Mouse (Mus musculus) cerebellum, adult 9-10 months (tissue): ENCODE measurements around the gene Ppp2r5b.

Experiments used
- DNase-seq: peaks from one replicate; pipeline ENCODE4 v3.0.0; 2022

Gene Ppp2r5b

GRCm38 (mm10) chr19:6233647-6234046 lies 2.0 kb downstream of the Ppp2r5b start:
- peak; percentile 52 for DNase-seq

- peak; percentile 44 for DNase-seq
Observed at GRCm38 (mm10) chr19:6231036-6231435, 4.6 kb downstream of the Ppp2r5b start.

GRCm38 (mm10) chr19:6230411-6230810 lies 5.3 kb downstream of the Ppp2r5b start:
- DNase-seq = peak; percentile 64

- peak; percentile 41 for DNase-seq
Observed at GRCm38 (mm10) chr19:6227864-6228263, 7.8 kb downstream of the Ppp2r5b start.

GRCm38 (mm10) chr19:6226763-6227162 lies 8.9 kb downstream of the Ppp2r5b start:
- peak; percentile 24 for DNase-seq

GRCm38 (mm10) chr19:6226135-6226534 lies 9.5 kb downstream of the Ppp2r5b start, which contains the start of gene Gpha2:
Gene Gpha2, plus strand, starts transcription at chr19:6226380.
- DNase-seq = no peak

GRCm38 (mm10) chr19:6218606-6219005 lies 17.1 kb downstream of the Ppp2r5b start:
- DNase-seq = no peak

- no peak for DNase-seq
Observed at GRCm38 (mm10) chr19:6216046-6216705, 19.5 kb downstream of the Ppp2r5b start.

GRCm38 (mm10) chr19:6206716-6207115 lies 29.0 kb downstream of the Ppp2r5b start:
- DNase-seq = no peak

GRCm38 (mm10) chr19:6204265-6204664 lies 31.4 kb downstream of the Ppp2r5b start:
- no peak for DNase-seq

- DNase-seq = no peak
Observed at GRCm38 (mm10) chr19:6184131-6184530, 51.5 kb downstream of the Ppp2r5b start, which contains the start of gene Majin. Gene Majin, plus strand, starts transcription at chr19:6184388.

GRCm38 (mm10) chr19:6182534-6182933 lies 53.1 kb downstream of the Ppp2r5b start:
- peak; percentile 67 for DNase-seq

- DNase-seq = no peak
Observed at GRCm38 (mm10) chr19:6181629-6182028, 54.0 kb downstream of the Ppp2r5b start.

- no peak for DNase-seq
Observed at GRCm38 (mm10) chr19:6178775-6179174, 56.9 kb downstream of the Ppp2r5b start.
